Mouse (Mus musculus) limb, embryonic 12.5 days (tissue): ENCODE data around the gene Zfp386. TPM values are rescaled to one million over a fixed set of nuclear protein-coding genes. Genes with fewer than 3 reads are reported as not detected.

Source experiments
- ATAC-seq: fragments of 200-750 bp; cut with Nextera tagmentation; 2 replicates; pipeline ENCODE4 v1.8.0; 2017; ENCODE audit warnings: low read depth, moderate TSS enrichment; ENCODE audit not compliant: insufficient number of reproducible peaks, insufficient read depth, low FRiP score, low TSS enrichment
- H3K27ac ChIP-seq: fragments of 300-500 bp; sonication (generic); 2 replicates; pipeline ENCODE4 v1.5.1; 2016; ENCODE audit warnings: mild to moderate bottlenecking, moderate library complexity
- H3K27me3 ChIP-seq: fragments of 300-500 bp; sonication (generic); 2 replicates; pipeline ENCODE4 v1.6.1; 2016; ENCODE audit warnings: mild to moderate bottlenecking, moderate library complexity
- H3K36me3 ChIP-seq: fragments of 300-500 bp; sonication (generic); 2 replicates; pipeline ENCODE4 v1.6.1; 2016; ENCODE audit warnings: mild to moderate bottlenecking, moderate library complexity
- H3K4me1 ChIP-seq: fragments of 300-500 bp; sonication (generic); replicated peaks from 2 replicates; pipeline ENCODE4 v1.6.1; 2016
- H3K4me2 ChIP-seq: fragments of 300-500 bp; sonication (generic); 2 replicates; pipeline ENCODE4 v1.6.1; 2016; ENCODE audit warnings: mild to moderate bottlenecking, moderate library complexity
- H3K4me3 ChIP-seq: fragments of 300-500 bp; sonication (generic); replicated peaks from 2 replicates; pipeline ENCODE4 v1.5.1; 2016; ENCODE audit warnings: mild to moderate bottlenecking
- H3K9ac ChIP-seq: fragments of 300-500 bp; sonication (generic); replicated peaks from 2 replicates; pipeline ENCODE4 v1.6.1; 2016; ENCODE audit warnings: mild to moderate bottlenecking, moderate library complexity
- H3K9me3 ChIP-seq: fragments of 300-500 bp; sonication (generic); 2 replicates; pipeline ENCODE4 v1.6.1; 2016; ENCODE audit warnings: mild to moderate bottlenecking, moderate library complexity
- WGBS: fragments of 180-500 bp; shearing (Covaris S2); methylation state at CpG from one replicate; pipeline ENCODE4 v1.1.7; 2016; 5-methylcytosine and 5-hydroxymethylcytosine counted together
- polyA plus RNA-seq: library from polyadenylated mRNA; unstranded; fragments of >200 nt; fragmentation: Nextera tagmentation; extraction: Ambion mirVana; gene quantifications from 2 replicates; pipeline ENCODE4 v1.2.1, GENCODE M21; 2016

Zfp386 gene
- polyA plus RNA-seq, 1 experiment from 2014 or later, result 60.9 TPM

DNA sequence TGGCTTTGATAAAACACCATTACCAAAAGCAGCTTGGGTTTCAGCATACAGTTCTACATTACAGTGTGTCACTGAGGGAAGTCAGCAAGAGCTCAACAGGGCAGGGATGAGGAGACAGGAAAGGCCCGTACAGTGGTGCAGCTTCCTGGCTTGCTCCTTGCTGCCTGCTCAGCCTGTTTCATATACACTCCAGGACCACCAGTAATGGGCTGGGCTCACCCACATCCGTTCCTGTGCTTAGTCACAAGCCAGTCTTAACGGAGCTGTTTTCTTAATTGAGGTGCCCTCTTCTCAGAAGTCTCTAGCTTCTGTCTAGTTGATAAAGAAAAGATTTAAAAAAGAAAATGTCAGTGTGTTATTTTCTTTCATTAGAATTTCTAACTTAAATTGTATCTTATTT is 8.6 kb downstream of the Zfp386 start:
- WGBS, result 86% methylated on average over 3 of the region's 3 CpGs
- H3K4me1 ChIP-seq, result no peaks in the 10 kb centered on the region
- no peak overlapping the region for H3K27ac ChIP-seq
- no peak for ATAC-seq
- no peak overlapping the region for H3K9ac ChIP-seq
- no peak overlapping the region for H3K4me2 ChIP-seq
- no peaks in the 10 kb centered on the region for H3K27me3 ChIP-seq
- peaks cover 76% of the 10 kb centered on the region for H3K36me3 ChIP-seq
- H3K9me3 ChIP-seq, result peaks cover 36% of the 10 kb centered on the region
- no peak overlapping the region for H3K4me3 ChIP-seq

DNA sequence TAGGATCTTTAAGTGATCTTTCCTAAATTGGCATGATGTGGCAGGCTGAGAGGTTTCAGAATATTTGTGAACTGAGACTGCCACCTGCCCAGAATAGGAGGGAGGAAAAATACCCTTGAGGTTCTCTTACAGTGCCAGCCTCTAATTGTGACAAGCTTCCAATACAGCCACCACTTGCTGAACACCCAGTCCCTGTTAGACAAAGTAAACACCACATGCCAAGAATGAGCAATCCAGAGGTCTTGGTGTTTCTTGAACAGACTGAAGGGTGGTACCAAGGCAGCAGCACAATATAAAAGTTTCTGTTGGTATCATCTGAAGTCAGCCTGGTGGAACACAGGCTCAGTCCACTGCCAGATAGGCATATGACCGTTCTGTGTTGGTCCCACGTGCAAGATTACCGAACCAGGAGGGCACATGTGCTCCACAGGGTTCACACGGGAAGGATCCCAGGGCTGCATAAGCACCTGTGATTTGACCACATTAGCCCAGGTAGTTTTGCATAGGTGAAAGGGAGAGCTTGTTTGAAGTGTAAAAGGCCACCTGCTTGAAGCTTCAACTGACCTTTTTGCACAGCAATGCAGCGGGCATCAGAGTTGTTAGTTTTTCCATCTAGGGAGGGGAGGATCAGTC is 14.2 kb downstream of the Zfp386 start:
- ATAC-seq, result no peak
- H3K4me1 ChIP-seq, result no peaks in the 10 kb centered on the region
- H3K27ac ChIP-seq, result no peak overlapping the region
- H3K27me3 ChIP-seq, result no peaks in the 10 kb centered on the region
- no peak overlapping the region for H3K9ac ChIP-seq
- H3K36me3 ChIP-seq, result peaks cover 61% of the 10 kb centered on the region
- WGBS, result 94% methylated on average over 5 of the region's 5 CpGs
- H3K4me2 ChIP-seq, result no peak overlapping the region
- H3K9me3 ChIP-seq, result peaks cover 59% of the 10 kb centered on the region
- H3K4me3 ChIP-seq, result no peak overlapping the region

DNA sequence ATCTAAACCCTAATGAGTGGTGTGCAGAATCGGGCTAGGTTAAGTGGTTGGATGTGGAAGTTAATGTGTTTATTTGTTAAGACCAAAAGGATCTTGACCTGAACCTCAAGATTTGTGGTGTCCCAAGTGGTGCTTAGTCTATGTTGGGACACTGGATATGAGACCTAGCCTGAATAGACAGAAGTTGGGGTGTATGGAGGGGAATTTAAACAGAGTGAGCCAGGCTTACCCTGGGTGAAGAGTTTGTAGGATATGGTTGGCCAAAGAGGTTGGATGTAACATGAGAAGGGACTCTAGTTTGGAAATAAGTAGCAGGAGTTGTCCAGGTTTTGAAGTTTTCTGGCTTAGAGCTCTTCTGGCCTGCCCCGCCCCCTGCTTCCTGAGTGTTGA is 14.7 kb downstream of the Zfp386 start:
- no peak overlapping the region for H3K9ac ChIP-seq
- H3K4me2 ChIP-seq, result no peak overlapping the region
- ATAC-seq, result no peak
- WGBS, result 99% methylated on average over 2 of the region's 2 CpGs
- peaks cover 56% of the 10 kb centered on the region for H3K36me3 ChIP-seq
- H3K4me1 ChIP-seq, result no peaks in the 10 kb centered on the region
- no peak overlapping the region for H3K27ac ChIP-seq
- H3K9me3 ChIP-seq, result peaks cover 54% of the 10 kb centered on the region
- no peak overlapping the region for H3K4me3 ChIP-seq
- H3K27me3 ChIP-seq, result no peaks in the 10 kb centered on the region

DNA sequence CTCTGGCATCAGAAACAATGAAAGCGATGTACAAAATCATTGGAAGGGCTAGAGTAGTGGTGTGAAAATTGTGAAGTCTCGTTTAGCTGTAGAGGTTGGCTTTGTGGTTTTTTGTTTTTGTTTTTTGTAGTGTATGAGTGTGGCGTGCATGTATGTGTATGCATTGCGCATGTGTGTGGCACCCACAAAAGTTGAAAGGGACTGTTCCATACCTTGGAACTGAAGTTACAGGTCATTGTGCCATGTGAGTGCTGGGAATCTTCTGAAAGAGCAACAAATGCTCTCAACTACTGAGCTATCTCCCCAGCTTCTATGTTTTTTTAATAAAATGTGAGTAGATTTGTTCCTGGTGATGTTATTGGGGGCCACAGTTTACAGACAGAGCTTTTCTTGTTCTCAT is 15.5 kb downstream of the Zfp386 start:
- peaks cover 48% of the 10 kb centered on the region for H3K9me3 ChIP-seq
- H3K27ac ChIP-seq, result no peak overlapping the region
- peaks cover 50% of the 10 kb centered on the region for H3K36me3 ChIP-seq
- H3K9ac ChIP-seq, result no peak overlapping the region
- no peak for ATAC-seq
- WGBS, result 92% methylated on average over 4 of the region's 4 CpGs
- no peak overlapping the region for H3K4me2 ChIP-seq
- no peaks in the 10 kb centered on the region for H3K4me1 ChIP-seq
- H3K4me3 ChIP-seq, result no peak overlapping the region
- no peaks in the 10 kb centered on the region for H3K27me3 ChIP-seq

DNA sequence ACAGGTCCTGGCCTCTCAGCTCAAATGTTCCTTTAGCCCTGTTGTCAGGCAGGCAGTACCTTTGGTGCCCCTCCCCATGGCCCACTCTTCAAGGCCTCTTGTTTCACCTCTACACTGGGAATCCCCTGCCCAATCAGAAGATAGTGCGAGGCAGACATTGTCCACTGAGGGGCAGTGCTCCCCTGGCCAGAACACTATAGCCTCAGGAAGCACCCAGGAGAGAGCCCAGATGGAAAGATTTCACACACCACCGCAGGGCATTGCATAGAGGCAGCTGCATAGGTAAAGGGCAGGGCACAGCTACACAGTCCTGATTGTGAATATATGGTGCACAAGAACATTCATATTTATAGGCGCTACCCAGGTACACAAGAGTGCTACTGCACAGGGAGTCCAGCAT is 23.5 kb downstream of the Zfp386 start:
- Histone ChIP-seq H3K9me3 (no peaks in the 10 kb centered on the region), H3K4me2 (no peak overlapping the region), H3K4me1 (no peaks in the 10 kb centered on the region), H3K9ac (no peak overlapping the region), H3K27me3 (peaks cover 6% of the 10 kb centered on the region), H3K27ac (no peak overlapping the region), H3K36me3 (no peaks in the 10 kb centered on the region), H3K4me3 (no peak overlapping the region)
- ATAC-seq, result peak; percentile 71; the same call in 1 of the 2 replicates
- 28% methylated on average over 3 of the region's 3 CpGs for WGBS

DNA sequence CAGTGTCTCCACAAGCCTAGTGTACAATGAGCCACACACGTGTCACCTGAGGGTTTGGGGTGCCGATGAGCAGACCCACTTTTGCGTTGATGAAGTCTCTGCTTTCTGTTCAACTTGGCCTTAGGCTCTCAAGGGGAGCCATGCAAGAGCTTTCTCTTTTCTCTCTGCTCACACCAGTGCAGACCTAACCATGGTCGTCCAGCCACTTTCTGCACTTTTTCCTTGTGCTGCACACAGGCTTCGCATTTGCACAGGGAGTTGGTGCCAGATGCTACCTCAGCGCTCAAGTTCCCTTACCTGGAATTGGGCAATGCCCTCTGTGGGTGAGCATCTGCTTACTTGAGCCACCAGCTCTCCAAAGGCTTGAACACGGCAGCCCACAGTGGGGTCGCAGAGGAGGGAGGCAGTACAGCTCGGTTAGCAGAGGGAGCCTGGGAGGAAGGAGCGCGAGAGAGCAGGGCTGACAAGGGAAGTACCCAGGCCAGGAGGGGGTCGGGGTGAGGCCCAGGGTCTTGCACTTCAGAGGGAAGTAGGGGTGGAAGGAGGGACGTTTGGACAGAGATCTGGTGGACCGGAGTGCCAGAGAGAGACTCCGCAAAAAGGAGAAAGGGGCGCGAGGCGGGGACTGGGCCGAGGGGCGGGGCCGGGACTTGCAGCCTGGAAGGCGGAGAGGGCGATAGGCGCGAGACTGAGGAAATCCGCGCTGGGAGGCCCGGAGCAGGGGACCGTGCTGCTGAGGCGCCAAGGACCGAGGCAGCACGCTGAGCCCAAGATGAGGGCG is 29.7 kb downstream of the Zfp386 start, which contains the start of gene Vipr2:
TSS of gene Vipr2 (plus strand) at position 653 of the 781 bp plus-strand sequence.
- ATAC-seq, result peak; percentile 90
- peak within 1 kb of the TSS; percentile 86 for H3K4me2 ChIP-seq
- peak within 1 kb of the TSS; percentile 78 for H3K9ac ChIP-seq
- 5% methylated on average over 33 of the region's 33 CpGs for WGBS
- no peaks in the 10 kb centered on the region for H3K4me1 ChIP-seq
- H3K9me3 ChIP-seq, result no peaks in the 10 kb centered on the region
- H3K27me3 ChIP-seq, result peaks cover 31% of the 10 kb centered on the region
- no peak within 1 kb of the TSS for H3K27ac ChIP-seq
- H3K4me3 ChIP-seq, result peak within 1 kb of the TSS; percentile 57
- H3K36me3 ChIP-seq, result no peaks in the 10 kb centered on the region

DNA sequence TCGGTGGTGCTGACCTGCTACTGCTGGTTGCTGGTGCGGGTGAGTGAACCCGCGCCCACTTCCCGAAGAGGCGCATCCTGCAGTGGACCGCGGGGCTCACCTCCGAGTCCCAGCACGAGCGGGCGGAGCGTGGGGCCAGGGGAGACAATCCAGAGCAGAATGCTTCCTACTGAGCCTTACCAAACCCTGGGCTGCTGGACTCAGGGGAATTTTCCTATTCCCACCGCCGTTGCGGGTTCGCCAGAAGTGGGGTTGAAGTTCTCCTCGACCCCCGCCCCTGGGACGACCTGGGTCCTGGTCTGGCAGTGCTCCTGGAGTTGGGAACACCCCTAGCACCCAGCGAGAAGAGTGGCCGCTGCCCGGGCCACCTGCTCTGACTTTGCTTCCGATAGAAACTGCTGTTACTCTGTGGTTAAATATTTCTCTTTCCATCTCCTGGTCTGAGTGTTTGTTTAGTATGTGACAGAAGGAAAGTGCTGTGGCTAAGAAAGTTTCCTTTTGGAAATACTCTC is 30.4 kb downstream of the Zfp386 start:
- Histone ChIP-seq H3K9ac (peak overlapping the region; percentile 78), H3K9me3 (no peaks in the 10 kb centered on the region), H3K27me3 (peaks cover 31% of the 10 kb centered on the region), H3K4me3 (peak overlapping the region; percentile 57), H3K4me1 (no peaks in the 10 kb centered on the region), H3K36me3 (no peaks in the 10 kb centered on the region), H3K4me2 (peak overlapping the region; percentile 86), H3K27ac (no peak overlapping the region)
- peak; percentile 48 for ATAC-seq
- WGBS, result under 1% methylated on average over 24 of the region's 24 CpGs

DNA sequence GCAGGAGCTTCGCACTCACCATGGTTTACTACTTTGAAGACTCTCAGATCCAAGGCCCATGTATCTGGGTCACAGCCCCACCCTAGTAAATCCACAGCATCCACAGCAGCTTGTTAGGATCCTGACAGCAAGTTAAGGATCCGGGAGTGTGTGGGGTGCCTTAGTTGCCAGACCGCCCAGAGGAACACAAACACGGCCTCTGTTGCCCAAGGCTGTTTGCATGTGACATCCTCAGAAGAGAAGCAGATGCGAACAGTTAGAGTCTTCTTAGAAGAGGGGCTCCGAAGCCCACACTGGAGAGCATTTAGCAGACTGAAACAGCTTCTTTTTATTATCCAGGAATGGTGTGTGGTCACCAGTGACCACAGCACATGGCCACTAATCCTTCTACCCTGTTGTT is 35.6 kb downstream of the Zfp386 start:
- H3K36me3 ChIP-seq, result no peaks in the 10 kb centered on the region
- H3K27ac ChIP-seq, result no peak overlapping the region
- ATAC-seq, result no peak
- H3K4me1 ChIP-seq, result no peaks in the 10 kb centered on the region
- no peaks in the 10 kb centered on the region for H3K9me3 ChIP-seq
- no peak overlapping the region for H3K4me2 ChIP-seq
- 66% methylated on average over 6 of the region's 6 CpGs for WGBS
- H3K4me3 ChIP-seq, result no peak overlapping the region
- no peak overlapping the region for H3K9ac ChIP-seq
- H3K27me3 ChIP-seq, result peaks cover 11% of the 10 kb centered on the region

DNA sequence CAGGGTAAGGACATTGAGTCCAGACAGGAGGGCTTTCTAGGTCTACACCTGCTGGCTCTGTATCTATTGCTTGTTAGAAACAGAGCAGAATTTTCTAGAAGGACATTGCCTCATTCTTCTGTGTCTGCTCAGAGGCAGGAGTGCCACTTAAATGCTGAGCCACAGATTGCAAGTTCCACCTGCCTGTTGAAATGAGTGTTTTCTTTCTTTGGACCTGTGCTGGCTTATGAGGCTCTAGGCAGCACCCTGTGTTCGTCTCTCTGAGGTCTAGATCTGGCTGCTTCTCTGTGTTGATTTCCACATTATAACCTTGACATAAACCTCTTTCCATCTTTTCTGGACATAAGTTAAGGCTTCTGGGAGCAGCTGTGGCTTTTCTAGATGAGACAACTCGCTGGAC is 36.8 kb downstream of the Zfp386 start:
- no peak for ATAC-seq
- Histone ChIP-seq H3K9ac (no peak overlapping the region), H3K36me3 (no peaks in the 10 kb centered on the region), H3K4me1 (no peaks in the 10 kb centered on the region), H3K27ac (no peak overlapping the region), H3K9me3 (no peaks in the 10 kb centered on the region), H3K4me3 (no peak overlapping the region), H3K27me3 (peaks cover 2% of the 10 kb centered on the region), H3K4me2 (no peak overlapping the region)
- 73% methylated on average over 2 of the region's 2 CpGs for whole genome bisulfite sequencing

DNA sequence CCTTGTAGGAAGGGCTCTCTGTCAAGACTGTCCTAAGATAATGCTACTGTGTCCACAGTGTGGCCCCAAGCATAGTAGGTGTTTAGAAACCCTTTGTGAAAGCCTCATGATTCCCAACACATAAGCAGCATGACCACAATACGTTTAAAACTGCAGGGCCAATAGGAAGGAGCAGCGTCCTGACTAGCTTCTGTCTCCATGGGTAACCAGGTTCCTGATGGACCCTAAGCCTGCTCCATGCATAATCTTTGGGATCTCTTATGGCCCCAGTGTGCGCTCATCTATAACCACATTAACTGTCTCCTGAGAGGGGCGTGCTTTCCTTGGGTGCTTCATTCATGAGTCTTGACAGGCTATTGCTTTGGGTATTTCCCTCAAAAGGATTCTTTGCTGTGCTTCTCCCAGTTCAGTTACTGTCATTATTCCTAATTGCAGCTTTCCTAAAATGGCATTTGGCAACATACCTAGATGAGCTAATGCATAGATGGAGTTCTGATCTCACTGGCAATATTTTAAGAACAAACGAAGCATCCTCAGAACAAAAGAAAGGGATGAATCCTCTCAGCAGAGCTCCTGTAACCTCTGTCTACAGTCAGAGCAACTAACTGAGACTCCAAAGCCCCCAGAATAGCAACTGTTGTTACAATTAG is 39.6 kb downstream of the Zfp386 start:
- 90% methylated on average over 5 of the region's 5 CpGs for WGBS
- no peak overlapping the region for H3K9ac ChIP-seq
- no peaks in the 10 kb centered on the region for H3K4me1 ChIP-seq
- H3K4me2 ChIP-seq, result no peak overlapping the region
- no peak overlapping the region for H3K27ac ChIP-seq
- no peaks in the 10 kb centered on the region for H3K36me3 ChIP-seq
- H3K27me3 ChIP-seq, result no peaks in the 10 kb centered on the region
- no peak overlapping the region for H3K4me3 ChIP-seq
- no peak for ATAC-seq
- H3K9me3 ChIP-seq, result no peaks in the 10 kb centered on the region

DNA sequence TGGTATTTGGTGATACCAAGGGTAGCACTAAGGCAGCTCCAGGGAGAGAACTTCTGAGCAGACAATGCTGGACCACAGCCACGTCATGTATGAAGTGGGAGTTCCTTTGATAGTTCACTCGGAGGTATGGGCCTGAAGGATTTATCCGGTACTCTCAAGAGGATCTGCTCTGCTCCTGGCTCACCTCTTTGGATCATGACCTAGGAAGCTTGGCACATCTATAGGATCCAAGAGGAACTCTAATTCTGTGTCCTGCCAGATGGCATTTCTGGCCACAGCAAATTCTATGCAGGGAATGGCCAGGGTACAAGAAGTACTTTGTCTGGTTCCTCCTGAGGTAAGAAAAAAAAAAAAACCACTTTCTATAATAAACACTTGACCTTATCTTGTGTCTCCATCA is 42.3 kb downstream of the Zfp386 start:
- 80% methylated on average over 3 of the region's 3 CpGs for WGBS

More for the DNA sequence above, 42.3 kb downstream of the Zfp386 start:
- Histone ChIP-seq H3K4me2 (no peak overlapping the region), H3K4me1 (no peaks in the 10 kb centered on the region), H3K27ac (no peak overlapping the region), H3K27me3 (no peaks in the 10 kb centered on the region), H3K4me3 (no peak overlapping the region), H3K36me3 (no peaks in the 10 kb centered on the region), H3K9me3 (no peaks in the 10 kb centered on the region), H3K9ac (no peak overlapping the region)
- ATAC-seq, result no peak
